Mouse (Mus musculus) CH12.LX (cell line): Measurements from ENCODE around the gene Zfp618. TPM values are rescaled to one million over a fixed set of nuclear protein-coding genes. Genes with fewer than 3 reads are reported as not detected.

Source experiments
- DNase-seq: peaks from one replicate; pipeline ENCODE4 v3.0.0-alpha.2; 2013; ENCODE audit errors: extremely low read depth
- H3K27ac ChIP-seq: 2 replicates; pipeline ENCODE4 v1.5.1; 2012; ENCODE audit warnings: low read depth, mild to moderate bottlenecking, control low read depth, moderate library complexity; ENCODE audit not compliant: insufficient read depth
- H3K27me3 ChIP-seq: replicated peaks from 2 replicates; pipeline ENCODE3; 2012; ENCODE audit warnings: inconsistent platforms
- H3K36me3 ChIP-seq, 2 experiments: replicated peaks in 1 of 2; 2 replicates each; pipeline versions ENCODE3 to v1.6.1; 2012; ENCODE audit warnings: inconsistent platforms in 1 of 2, low read length in 1 of 2, mild to moderate bottlenecking in 1 of 2, mixed read lengths in 1 of 2, moderate library complexity in 1 of 2; ENCODE audit not compliant: control insufficient read depth in 1 of 2, insufficient read depth in 1 of 2
- H3K4me1 ChIP-seq, 2 experiments: 2 replicates each; pipeline ENCODE4 v1.6.1; 2012; ENCODE audit warnings: inconsistent platforms in 1 of 2, moderate library complexity in 1 of 2; ENCODE audit not compliant: insufficient read depth in 2 of 2, control insufficient read depth in 1 of 2
- H3K4me2 ChIP-seq: 2 replicates; pipeline ENCODE4 v1.6.1; 2012; ENCODE audit warnings: low read depth, mild to moderate bottlenecking, control low read depth; ENCODE audit not compliant: poor library complexity, insufficient read depth, severe bottlenecking
- H3K4me3 ChIP-seq, 3 experiments: fragments of 150-350 bp in 1 of 3; sonication (generic) in 1 of 3; replicated peaks in 1 of 3; 2 replicates each; pipeline versions ENCODE3 to v1.5.1; 2011 to 2012; ENCODE audit warnings: low read depth in 2 of 3, low read length in 2 of 3, mild to moderate bottlenecking in 2 of 3, moderate library complexity in 2 of 3, control low read depth in 1 of 3, improper control_type of control experiment in 1 of 3, inconsistent platforms in 1 of 3, mixed read lengths in 1 of 3; ENCODE audit not compliant: poor library complexity in 1 of 3
- H3K79me2 ChIP-seq: replicated peaks from 2 replicates; pipeline ENCODE4 v1.6.1; 2012; ENCODE audit warnings: mild to moderate bottlenecking, moderate library complexity; ENCODE audit not compliant: control insufficient read depth, poor library complexity, insufficient read depth, severe bottlenecking; ENCODE audit errors: extremely low read depth
- H3K9ac ChIP-seq: 2 replicates; pipeline ENCODE4 v1.6.1; 2012; ENCODE audit warnings: low read depth, mild to moderate bottlenecking, control low read depth, moderate library complexity; ENCODE audit not compliant: insufficient read depth
- H3K9me3 ChIP-seq: replicated peaks from 2 replicates; pipeline ENCODE3; 2012; ENCODE audit warnings: low read length, inconsistent platforms, mixed read lengths
- BHLHE40 ChIP-seq: IDR thresholded peaks from 2 replicates; pipeline ENCODE4 v1.6.1; 2011; ENCODE audit warnings: mild to moderate bottlenecking, low read depth, low read length, improper control_type of control experiment
- CHD1 ChIP-seq: IDR thresholded peaks from 2 replicates; pipeline ENCODE4 v1.6.1; 2012; ENCODE audit warnings: low read depth, low read length, improper control_type of control experiment, inconsistent platforms
- CTCF ChIP-seq, 2 experiments: IDR thresholded peaks in 1 of 2; conservative IDR thresholded peaks in 1 of 2; 2 replicates each; pipeline ENCODE4 v1.5.1; 2011 to 2012; ENCODE audit warnings: low read depth in 2 of 2, low read length in 2 of 2, improper control_type of control experiment in 1 of 2, inconsistent platforms in 1 of 2, mild to moderate bottlenecking in 1 of 2, moderate library complexity in 1 of 2
- ELF1 ChIP-seq: IDR thresholded peaks from 2 replicates; pipeline ENCODE4 v1.6.1; 2014; ENCODE audit warnings: low read depth, mild to moderate bottlenecking, inconsistent platforms, low read length, improper control_type of control experiment
- ETS1 ChIP-seq: conservative IDR thresholded peaks from 2 replicates; pipeline ENCODE4 v1.6.1; 2012; ENCODE audit warnings: low read depth, mild to moderate bottlenecking, inconsistent platforms, low read length, improper control_type of control experiment, moderate library complexity
- HCFC1 ChIP-seq: IDR thresholded peaks from 2 replicates; pipeline ENCODE4 v1.6.1; 2012; ENCODE audit warnings: low read depth, mild to moderate bottlenecking, inconsistent platforms, low read length, improper control_type of control experiment
- IRF4 ChIP-seq: IDR thresholded peaks from 2 replicates; pipeline ENCODE4 v1.6.1; 2014; ENCODE audit warnings: low read depth, mild to moderate bottlenecking, inconsistent platforms, low read length, improper control_type of control experiment
- JUN ChIP-seq: IDR thresholded peaks from 2 replicates; pipeline ENCODE4 v1.6.1; 2011; ENCODE audit warnings: low read depth, mild to moderate bottlenecking, low read length, improper control_type of control experiment, moderate library complexity; ENCODE audit not compliant: insufficient read depth
- JUND ChIP-seq: conservative IDR thresholded peaks from 2 replicates; pipeline ENCODE4 v1.6.1; 2011; ENCODE audit warnings: low read depth, low read length, improper control_type of control experiment
- MAX ChIP-seq: IDR thresholded peaks from 2 replicates; pipeline ENCODE4 v1.6.1; 2011; ENCODE audit warnings: low read length, improper control_type of control experiment
- MAZ ChIP-seq: IDR thresholded peaks from 2 replicates; pipeline ENCODE4 v1.6.1; 2012; ENCODE audit warnings: low read depth, mild to moderate bottlenecking, inconsistent platforms, low read length, improper control_type of control experiment, moderate library complexity
- MXI1 ChIP-seq: IDR thresholded peaks from 2 replicates; pipeline ENCODE4 v1.6.1; 2011; ENCODE audit warnings: mild to moderate bottlenecking, low read depth, low read length, improper control_type of control experiment
- MYC ChIP-seq: IDR thresholded peaks from 2 replicates; pipeline ENCODE4 v1.6.1; 2011; ENCODE audit warnings: low read depth, mild to moderate bottlenecking, improper control_type of control experiment, low read length
- NELFE ChIP-seq: IDR thresholded peaks from 2 replicates; pipeline ENCODE4 v1.6.1; 2011; ENCODE audit warnings: low read depth, low read length, improper control_type of control experiment
- POLR2A ChIP-seq: IDR thresholded peaks from 2 replicates; pipeline ENCODE4 v1.6.1; 2011; ENCODE audit warnings: low read depth, mild to moderate bottlenecking, improper control_type of control experiment, low read length
- POLR2AphosphoS2 ChIP-seq: IDR thresholded peaks from 2 replicates; pipeline ENCODE4 v1.6.1; 2011; ENCODE audit warnings: low read depth, low read length, improper control_type of control experiment
- SIN3A ChIP-seq: IDR thresholded peaks from 2 replicates; pipeline ENCODE4 v1.6.1; 2012; ENCODE audit warnings: low read length, improper control_type of control experiment, inconsistent platforms
- SMC3 ChIP-seq: IDR thresholded peaks from 2 replicates; pipeline ENCODE4 v1.6.1; 2011; ENCODE audit warnings: low read depth, low read length, improper control_type of control experiment
- TCF12 ChIP-seq: IDR thresholded peaks from 2 replicates; pipeline ENCODE4 v1.6.1; 2014; ENCODE audit warnings: low read depth, mild to moderate bottlenecking, inconsistent platforms, low read length, improper control_type of control experiment
- UBTF ChIP-seq: IDR thresholded peaks from 2 replicates; pipeline ENCODE4 v1.6.1; 2012; ENCODE audit warnings: low read depth, mild to moderate bottlenecking, inconsistent platforms, low read length, improper control_type of control experiment, moderate library complexity
- USF2 ChIP-seq: conservative IDR thresholded peaks from 2 replicates; pipeline ENCODE4 v1.6.1; 2011; ENCODE audit warnings: low read depth, low read length, improper control_type of control experiment
- ZC3H11A ChIP-seq: IDR thresholded peaks from 2 replicates; pipeline ENCODE4 v1.6.1; 2012; ENCODE audit warnings: low read depth, mild to moderate bottlenecking, inconsistent platforms, low read length, improper control_type of control experiment
- ZMIZ1 ChIP-seq: IDR thresholded peaks from 2 replicates; pipeline ENCODE4 v1.6.1; 2012; ENCODE audit warnings: low read depth, mild to moderate bottlenecking, inconsistent platforms, low read length, improper control_type of control experiment
- dilution Hi-C: fragments of 300-500 bp; cut with MboI; formaldehyde crosslinking; loops from 2 replicates; pipeline ENCODE4 v1.14.3; 2020; ENCODE audit warnings: low sequenced_read_pairs; ENCODE audit not compliant: extremely low pct_unique_long_range_greater_than_20kb, extremely low pct_ligation_motif_present
- in situ Hi-C: fragments of 300-500 bp; cut with MboI; formaldehyde crosslinking; loops from 3 replicates; pipeline ENCODE4 v1.14.3; 2019; ENCODE audit warnings: low sequenced_read_pairs, low pct_ligation_motif_present, low pct_unique_long_range_greater_than_20kb, mixed read lengths
- polyA plus RNA-seq: library from polyadenylated mRNA; unstranded; fragments of >175 nt; gene quantifications from 2 replicates; pipeline ENCODE4 v1.2.1, GENCODE M21; 2012; ENCODE audit warnings: low read depth; ENCODE audit not compliant: insufficient read length
- total RNA-seq, 2 experiments: library from RNA; depleted of rRNA; stranded (reverse); fragments of 300-350 nt in 1 of 2; fragments of >200 nt in 1 of 2; gene quantifications; 2 replicates each; pipeline ENCODE4 v1.2.3; 2012 to 2014

Gene Zfp618
- total and polyA plus RNA-seq, 3 experiments, result not detected

- peaks cover 3% of the 10 kb centered on the region for H3K9me3 ChIP-seq
- in situ Hi-C loops, result no loop called here
- H3K9ac ChIP-seq, result no peak overlapping the region
- dilution Hi-C loops, result no loop called here
- H3K4me1 ChIP-seq, result no peaks in the 10 kb centered on the region
- no peak overlapping the region for H3K4me2 ChIP-seq
- TF ChIP-seq POLR2AphosphoS2 (no peak), SIN3A (no peak), CHD1 (no peak), ZC3H11A (no peak), MYC (no peak), CTCF (conservative IDR thresholded peaks at IDR 0.05 in 1 of 2, IDR thresholded peaks at IDR 0.05 in 1 of 2; ENCODE audit: low read depth in 2 of 2, low read length in 2 of 2) (no peak), POLR2A (no peak), ELF1 (no peak), MXI1 (no peak), MAX (no peak), ETS1 (no peak), USF2 (no peak), IRF4 (no peak)
- H3K36me3 ChIP-seq, result no peaks in the 10 kb centered on the region
- no peak overlapping the region for H3K27ac ChIP-seq
- no peak for DNase-seq
- no peaks in the 10 kb centered on the region; the same call in 1 of the 2 replicates for H3K79me2 ChIP-seq
- H3K27me3 ChIP-seq, result peaks cover 85% of the 10 kb centered on the region
- no peak overlapping the region for H3K4me3 ChIP-seq
Observed at GRCm38 (mm10) chr4:63171122-63171521, 205.7 kb downstream of the Zfp618 start.

GRCm38 (mm10) chr4:63171969-63172685, 206.8 kb downstream of the Zfp618 start, which contains the start of gene Kif12:
Gene Kif12 (minus strand): TSS chr4:63172131.
- Histone ChIP-seq H3K4me1 (no peaks in the 10 kb centered on the region), H3K9ac (no peak within 1 kb of the TSS), H3K4me3 (no peak within 1 kb of the TSS), H3K4me2 (no peak within 1 kb of the TSS), H3K27me3 (peaks cover 84% of the 10 kb centered on the region), H3K27ac (no peak within 1 kb of the TSS), H3K36me3 (no peaks in the 10 kb centered on the region), H3K9me3 (peaks cover 3% of the 10 kb centered on the region), H3K79me2 (no peaks in the 10 kb centered on the region; the same call in 1 of the 2 replicates)
- no peak for DNase-seq
- TF ChIP-seq MAZ (no peak), SIN3A (no peak), HCFC1 (no peak), MYC (no peak), ETS1 (no peak), JUND (no peak), SMC3 (no peak), ZC3H11A (no peak), BHLHE40 (no peak), NELFE (no peak), JUN (no peak), CHD1 (no peak), MAX (no peak), IRF4 (no peak), TCF12 (no peak), UBTF (no peak), POLR2A (no peak), ZMIZ1 (no peak)
- dilution Hi-C loops, result no loop called here
- in situ Hi-C loops, result no loop called here
